Mouse (Mus musculus): ENCODE measurements around the gene Knop1. TPM values are rescaled to one million over a fixed set of nuclear protein-coding genes. Genes with fewer than 3 reads are reported as not detected.
A peak's percentile ranks its signal among the peaks of the same experiment; 100 is the strongest.

The Knop1 gene
- polyA plus RNA-seq, 1 experiment: 34.6 TPM

DNA sequence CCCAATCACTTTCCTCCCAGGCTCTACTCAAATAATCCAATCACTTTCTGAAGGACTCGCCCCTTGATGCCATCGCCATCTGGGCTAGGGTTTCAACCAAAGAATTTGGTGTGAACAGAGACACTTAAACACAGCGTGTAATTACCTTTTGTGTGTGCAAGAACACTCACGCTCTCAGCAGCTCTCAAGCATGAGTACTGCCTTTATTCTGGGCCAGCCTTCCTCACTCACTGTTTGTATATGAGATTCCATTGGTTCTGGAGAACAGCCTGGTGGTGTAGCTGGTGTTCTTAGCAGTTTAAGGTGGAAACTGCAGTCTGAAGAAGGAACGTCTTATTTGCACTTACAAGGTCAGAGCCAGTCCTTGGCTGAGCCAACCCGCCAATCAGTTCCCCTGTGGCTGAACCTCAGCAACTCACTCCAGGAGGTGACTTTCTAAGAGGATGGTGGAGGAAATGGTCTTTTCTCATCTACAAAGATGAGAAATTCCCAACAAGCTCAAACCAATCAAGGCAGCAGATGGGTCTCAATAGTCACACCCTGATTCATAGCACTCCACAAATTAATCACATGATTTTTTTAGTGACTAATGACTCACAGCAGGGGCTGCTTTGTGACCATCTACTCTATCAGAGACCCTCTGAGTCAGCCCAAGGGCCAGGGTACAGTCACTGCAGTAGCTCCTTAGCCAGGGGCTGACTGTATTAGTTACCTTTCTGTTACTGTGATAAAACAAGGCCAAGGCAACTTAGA lies 31.4 kb upstream of the Knop1 start:
- Histone ChIP-seq H3K27ac (ENCODE audit: control insufficient read depth, insufficient read depth, low read depth, low read length, poor library complexity) (no peak overlapping the region), H3K4me1 (ENCODE audit: control insufficient read depth, insufficient read depth, low read length) (no peaks in the 10 kb centered on the region; the same call in 1 of the 2 replicates), H3K4me3 (replicated peaks; ENCODE audit: control insufficient read depth, low read depth, low read length) (no peak overlapping the region)
- 82% methylated on average over 6 of the region's 6 CpGs for WGBS
- no peak for TF ChIP-seq POLR2A (IDR thresholded peaks at IDR 0.05; ENCODE audit: borderline replicate concordance, control insufficient read depth, low read depth, low read length)
- TF ChIP-seq CTCF (IDR thresholded peaks at IDR 0.05; ENCODE audit: control insufficient read depth, insufficient read depth, low read length): no peak

DNA sequence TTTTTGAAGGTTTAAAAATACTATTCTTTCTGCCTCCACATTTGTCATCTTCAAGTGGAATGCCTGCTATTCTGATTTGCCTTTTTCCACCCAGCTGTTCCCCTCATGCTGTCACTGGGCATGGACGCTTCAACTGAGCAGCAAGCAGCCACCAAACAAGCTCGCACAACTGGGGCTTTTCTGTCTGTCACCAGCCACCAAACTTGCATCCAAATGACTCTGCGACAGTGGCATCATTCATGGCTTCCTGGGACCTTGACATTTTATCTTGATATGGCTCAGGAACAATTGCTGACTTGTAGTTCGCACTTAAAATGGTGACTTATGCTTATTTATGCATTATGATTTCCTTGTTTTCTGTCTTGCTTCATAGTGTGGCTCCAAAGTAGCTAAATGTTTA lies 28.9 kb upstream of the Knop1 start:
- 83% methylated on average over 4 of the region's 4 CpGs for WGBS
- TF ChIP-seq CTCF (IDR thresholded peaks at IDR 0.05; ENCODE audit: control insufficient read depth, insufficient read depth, low read length) (no peak), POLR2A (IDR thresholded peaks at IDR 0.05; ENCODE audit: borderline replicate concordance, control insufficient read depth, low read depth, low read length) (no peak)
- Histone ChIP-seq H3K4me3 (replicated peaks; ENCODE audit: control insufficient read depth, low read depth, low read length) (no peak overlapping the region), H3K27ac (ENCODE audit: control insufficient read depth, insufficient read depth, low read depth, low read length, poor library complexity) (no peak overlapping the region), H3K4me1 (ENCODE audit: control insufficient read depth, insufficient read depth, low read length) (no peaks in the 10 kb centered on the region; the same call in 1 of the 2 replicates)

DNA sequence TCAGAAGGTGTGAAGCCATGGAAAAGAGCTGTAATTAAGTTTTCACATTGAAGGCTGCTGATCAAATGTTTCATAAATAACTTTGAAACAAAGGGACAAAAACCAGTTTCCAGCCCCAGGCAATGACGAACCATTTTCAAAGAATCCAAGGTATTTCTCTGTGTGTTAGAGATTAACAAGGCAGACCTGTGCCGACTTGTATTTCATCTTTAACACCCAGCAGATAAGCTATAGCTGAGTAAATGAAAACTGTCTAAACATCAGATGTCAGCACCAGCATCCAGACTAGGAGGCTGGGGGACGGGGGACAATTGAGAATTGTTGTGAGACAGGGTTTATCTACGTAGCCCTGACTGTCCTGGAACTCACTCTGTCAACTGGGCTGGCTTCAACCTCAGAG lies 27.9 kb upstream of the Knop1 start:
- 81% methylated on average over 4 of the region's 4 CpGs for WGBS
- Histone ChIP-seq H3K4me1 (ENCODE audit: control insufficient read depth, insufficient read depth, low read length) (no peaks in the 10 kb centered on the region; the same call in 1 of the 2 replicates), H3K27ac (ENCODE audit: control insufficient read depth, insufficient read depth, low read depth, low read length, poor library complexity) (no peak overlapping the region), H3K4me3 (replicated peaks; ENCODE audit: control insufficient read depth, low read depth, low read length) (no peak overlapping the region)
- TF ChIP-seq POLR2A (IDR thresholded peaks at IDR 0.05; ENCODE audit: borderline replicate concordance, control insufficient read depth, low read depth, low read length) (no peak), CTCF (IDR thresholded peaks at IDR 0.05; ENCODE audit: control insufficient read depth, insufficient read depth, low read length) (no peak)

DNA sequence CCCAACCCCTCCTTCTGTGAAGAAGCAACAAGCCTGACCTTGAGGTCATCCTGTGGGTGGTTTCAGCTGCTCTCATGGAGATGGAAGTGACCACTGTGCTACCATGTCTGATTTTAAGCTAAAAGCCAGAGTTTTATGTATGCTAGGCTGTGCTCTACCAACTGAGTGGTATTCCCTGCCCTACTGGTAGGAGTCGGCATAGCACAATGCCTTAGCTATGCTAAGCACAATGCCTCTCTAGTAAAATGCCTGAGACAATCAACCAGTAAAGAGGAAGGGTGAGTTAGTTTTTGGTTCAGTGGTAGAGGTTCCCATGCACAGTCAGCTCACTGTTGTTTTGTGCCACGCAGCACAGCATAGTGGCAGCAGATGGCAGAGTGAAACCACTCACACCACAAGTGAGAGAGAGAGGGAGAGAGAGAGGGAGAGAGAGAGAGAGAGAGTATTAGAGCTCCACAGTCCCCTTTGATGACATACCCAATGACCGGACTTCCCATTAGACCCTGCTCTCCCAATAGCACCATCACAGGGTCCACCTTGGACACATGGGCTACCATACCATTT lies 23.5 kb upstream of the Knop1 start:
- no peak overlapping the region for H3K4me3 ChIP-seq (replicated peaks; ENCODE audit: control insufficient read depth, low read depth, low read length)
- WGBS: 87% methylated on average over 3 of the region's 3 CpGs
- H3K4me1 ChIP-seq (ENCODE audit: control insufficient read depth, insufficient read depth, low read length): no peaks in the 10 kb centered on the region
- H3K27ac ChIP-seq (ENCODE audit: control insufficient read depth, insufficient read depth, low read depth, low read length, poor library complexity): no peak overlapping the region
- TF ChIP-seq POLR2A (IDR thresholded peaks at IDR 0.05; ENCODE audit: borderline replicate concordance, control insufficient read depth, low read depth, low read length): no peak
- no peak for TF ChIP-seq CTCF (IDR thresholded peaks at IDR 0.05; ENCODE audit: control insufficient read depth, insufficient read depth, low read length)

DNA sequence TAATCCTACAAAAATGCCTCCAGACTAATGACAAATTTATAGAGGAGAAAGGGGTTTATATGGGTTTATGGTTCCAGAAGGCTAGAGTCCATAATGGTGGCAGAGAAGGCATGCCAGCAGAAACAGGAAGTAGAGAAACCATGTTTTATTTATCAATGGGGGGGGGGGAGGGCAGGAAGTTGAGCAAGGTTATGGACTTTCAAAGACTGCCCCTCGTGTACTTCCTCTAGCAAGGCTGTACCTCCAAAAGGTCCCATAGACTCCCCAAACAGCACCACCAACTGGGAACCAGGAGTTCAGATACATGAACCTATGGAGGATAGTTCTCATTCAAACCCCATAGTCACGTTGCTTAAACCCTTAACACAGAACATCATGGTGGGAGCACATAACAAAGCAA lies 9.3 kb upstream of the Knop1 start:
- TF ChIP-seq POLR2A (IDR thresholded peaks at IDR 0.05; ENCODE audit: borderline replicate concordance, control insufficient read depth, low read depth, low read length) (no peak), CTCF (IDR thresholded peaks at IDR 0.05; ENCODE audit: control insufficient read depth, insufficient read depth, low read length) (no peak)
- Histone ChIP-seq H3K4me3 (replicated peaks; ENCODE audit: control insufficient read depth, low read depth, low read length) (no peak overlapping the region), H3K4me1 (ENCODE audit: control insufficient read depth, insufficient read depth, low read length) (no peaks in the 10 kb centered on the region), H3K27ac (ENCODE audit: control insufficient read depth, insufficient read depth, low read depth, low read length, poor library complexity) (no peak overlapping the region)
- WGBS: 41% methylated on average over 2 of the region's 2 CpGs

DNA sequence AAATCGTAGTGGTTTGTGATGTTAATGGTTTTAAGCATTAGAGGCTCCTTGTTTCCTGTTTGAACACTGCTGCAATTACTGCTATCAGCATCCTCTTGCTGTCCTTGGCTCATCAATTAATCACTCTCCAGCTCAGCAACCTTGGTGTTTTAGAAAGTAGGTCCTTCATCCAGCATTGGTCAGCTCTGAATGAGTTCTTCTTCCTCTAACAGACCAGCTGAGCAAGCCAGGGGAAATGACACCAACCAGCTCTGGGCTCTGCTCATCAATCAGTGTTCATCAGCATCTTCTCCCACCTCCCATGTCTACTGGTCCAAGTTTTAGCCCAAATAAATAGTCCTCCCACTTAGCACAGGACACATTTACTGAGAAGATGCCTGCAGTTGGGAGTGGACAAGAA lies 2.6 kb upstream of the Knop1 start:
- no peak overlapping the region for H3K27ac ChIP-seq (ENCODE audit: control insufficient read depth, insufficient read depth, low read depth, low read length, poor library complexity)
- peaks cover 2% of the 10 kb centered on the region; the same call in 1 of the 2 replicates for H3K4me1 ChIP-seq (ENCODE audit: control insufficient read depth, insufficient read depth, low read length)
- WGBS: 70% methylated on average over 1 of the region's 1 CpGs
- TF ChIP-seq CTCF (IDR thresholded peaks at IDR 0.05; ENCODE audit: control insufficient read depth, insufficient read depth, low read length) (no peak), POLR2A (IDR thresholded peaks at IDR 0.05; ENCODE audit: borderline replicate concordance, control insufficient read depth, low read depth, low read length) (no peak)
- no peak overlapping the region for H3K4me3 ChIP-seq (replicated peaks; ENCODE audit: control insufficient read depth, low read depth, low read length)

DNA sequence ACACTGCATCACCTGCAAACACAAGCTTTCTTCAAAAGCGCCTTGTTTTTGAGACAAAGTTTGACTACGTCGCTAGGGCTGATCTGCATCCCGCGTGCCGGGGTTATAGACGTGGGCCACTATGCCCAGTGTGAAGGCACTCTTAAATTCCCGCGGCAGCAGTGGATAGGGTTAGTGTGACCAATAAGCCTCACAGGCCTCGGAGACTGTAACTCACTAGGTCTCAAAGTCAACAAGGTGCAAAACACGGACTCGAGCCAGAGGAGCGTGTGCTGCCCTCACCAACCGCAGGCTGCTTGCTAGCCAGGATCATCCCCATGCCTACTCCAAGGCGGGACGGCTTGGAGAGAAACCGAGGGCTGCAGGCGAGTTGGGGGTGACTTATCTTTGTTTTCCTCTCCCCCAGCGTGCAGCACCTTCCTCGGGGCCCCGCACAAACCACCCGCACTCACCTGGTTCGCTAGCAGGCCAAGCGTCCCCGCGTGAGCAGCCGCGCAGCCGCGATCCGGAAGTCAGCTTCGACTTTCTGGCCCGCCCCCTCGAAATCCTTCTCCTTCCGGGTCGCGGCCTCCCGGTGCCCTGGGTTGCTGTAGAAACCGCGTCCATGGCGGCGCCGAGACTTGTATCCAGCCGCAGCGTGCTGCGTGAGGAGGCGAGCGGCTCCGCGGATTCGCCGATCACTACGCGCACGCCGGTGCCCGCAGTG lies 730 bp downstream of the Knop1 start, which contains the start of gene Iqck:
Gene Iqck (plus strand): TSS at position 582 of the 706 bp plus-strand sequence.
- Histone ChIP-seq H3K4me3 (replicated peaks; ENCODE audit: control insufficient read depth, low read depth, low read length) (peak within 1 kb of the TSS; percentile 92), H3K4me1 (ENCODE audit: control insufficient read depth, insufficient read depth, low read length) (peaks cover 2% of the 10 kb centered on the region; the same call in 1 of the 2 replicates), H3K27ac (ENCODE audit: control insufficient read depth, insufficient read depth, low read depth, low read length, poor library complexity) (no peak within 1 kb of the TSS; the same call in 1 of the 2 replicates)
- under 1% methylated on average over 57 of the region's 57 CpGs for WGBS
- peak; percentile 51; the same call in 1 of the 2 replicates for TF ChIP-seq POLR2A (IDR thresholded peaks at IDR 0.05; ENCODE audit: borderline replicate concordance, control insufficient read depth, low read depth, low read length)
- no peak for TF ChIP-seq CTCF (IDR thresholded peaks at IDR 0.05; ENCODE audit: control insufficient read depth, insufficient read depth, low read length)

DNA sequence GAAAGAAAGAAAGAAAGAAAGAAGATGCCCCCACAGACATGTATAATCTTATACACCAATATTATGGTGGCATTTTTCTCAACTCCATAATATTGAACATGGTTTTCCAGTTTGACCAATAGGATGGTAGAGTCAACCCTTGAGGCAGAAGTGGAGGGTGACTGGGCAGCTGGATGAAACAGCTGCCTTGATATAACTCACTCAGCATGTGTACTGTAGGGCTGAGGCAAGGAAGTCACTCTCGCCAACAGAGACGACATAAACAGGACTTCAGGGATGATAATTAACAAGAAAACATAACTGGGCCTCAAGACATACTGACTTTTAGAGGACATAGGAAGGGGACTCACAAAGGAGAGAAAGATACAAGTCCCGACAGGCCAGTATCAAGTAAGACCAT lies 1.4 kb downstream of the Knop1 start:
- H3K4me3 ChIP-seq (replicated peaks; ENCODE audit: control insufficient read depth, low read depth, low read length): peak overlapping the region; percentile 40
- H3K27ac ChIP-seq (ENCODE audit: control insufficient read depth, insufficient read depth, low read depth, low read length, poor library complexity): no peak overlapping the region
- H3K4me1 ChIP-seq (ENCODE audit: control insufficient read depth, insufficient read depth, low read length): peaks cover 2% of the 10 kb centered on the region; the same call in 1 of the 2 replicates
- TF ChIP-seq CTCF (IDR thresholded peaks at IDR 0.05; ENCODE audit: control insufficient read depth, insufficient read depth, low read length): no peak
- no peak for TF ChIP-seq POLR2A (IDR thresholded peaks at IDR 0.05; ENCODE audit: borderline replicate concordance, control insufficient read depth, low read depth, low read length)
- WGBS: 11% methylated on average over 3 of the region's 3 CpGs
